Comparison of ENCODE assay signal across 9 mouse cellular contexts in genomic region chr9:40964418-40964714, GRCm38 (mm10). TPM values are rescaled to one million over a fixed set of nuclear protein-coding genes. Genes with fewer than 3 reads are reported as not detected.
DNase-seq lines count a peak whose midpoint lies in the region; ATAC-seq and TF ChIP-seq lines count a peak whose summit lies in the region.
"Had no signal": no experiment of that assay in that cellular context is flagged by ENCODE, and none has a peak within 500 bp of the region (broad histone marks: within the 10 kb centered on the region; RNA-seq: fewer than 3 reads in every experiment).

No protein-coding gene starts in this region.

- no peak for ATAC-seq in lung, postnatal 0 days
- no peak for ATAC-seq in forebrain, postnatal 0 days
- ATAC-seq in liver, embryonic 13.5 days (ENCODE audit: low read depth): no peak

- H3K27ac ChIP-seq in lung, postnatal 0 days (ENCODE audit: low read length): no peak overlapping the region
- H3K27ac ChIP-seq in forebrain, postnatal 0 days (ENCODE audit: low read depth, low read length): no peak overlapping the region
- H3K27ac ChIP-seq in liver, embryonic 13.5 days: no peak overlapping the region

- 25% methylated on average over 7 of the region's 7 CpGs for WGBS in lung, postnatal 0 days
- 24% methylated on average over 7 of the region's 7 CpGs for WGBS in forebrain, postnatal 0 days
- 30% methylated on average over 7 of the region's 7 CpGs for WGBS in liver, embryonic 13.5 days (ENCODE audit: insufficient replicate concordance)

- no peak for DNase-seq in lung, postnatal 0 days (ENCODE audit: low spot score)
- DNase-seq in lung, adult 18-20 months: no peak
- peak; percentile 20 for DNase-seq in forebrain, postnatal 0 days
- DNase-seq in liver, embryonic 13.5 days: no peak
- DNase-seq in adrenal gland, adult 2 months: no peak
- no peak for DNase-seq in spleen, adult 12 weeks (ENCODE audit: low spot score)
- DNase-seq in urinary bladder, adult 18-20 months (ENCODE audit: low spot score in 2 of 2): no peak
- DNase-seq: cerebellum, postnatal 36 days; thymus, adult 2 months had no signal

- no peaks in the 10 kb centered on the region for H3K36me3 ChIP-seq in lung, postnatal 0 days (ENCODE audit: insufficient read depth, low read length)
- H3K36me3 ChIP-seq in forebrain, postnatal 0 days (ENCODE audit: insufficient read depth): no peaks in the 10 kb centered on the region
- no peaks in the 10 kb centered on the region for H3K36me3 ChIP-seq in liver, embryonic 13.5 days

- TF ChIP-seq CTCF in lung, postnatal 0 days (IDR thresholded peaks at IDR 0.05): no peak
- no peak for TF ChIP-seq CTCF in forebrain, postnatal 0 days (IDR thresholded peaks at IDR 0.05; ENCODE audit: low read depth)

- H3K4me2 ChIP-seq in lung, postnatal 0 days (replicated peaks; ENCODE audit: low read depth, low read length): peak overlapping the region; percentile 45
- H3K4me2 ChIP-seq in forebrain, postnatal 0 days (ENCODE audit: low read depth): peak overlapping the region; percentile 96
- no peak overlapping the region for H3K4me2 ChIP-seq in liver, embryonic 13.5 days

- H3K27me3 ChIP-seq in lung, postnatal 0 days (replicated peaks; ENCODE audit: insufficient read depth, low read length): peaks cover 13% of the 10 kb centered on the region
- H3K27me3 ChIP-seq in forebrain, postnatal 0 days (ENCODE audit: insufficient read depth, low read length): no peaks in the 10 kb centered on the region; the same call in 1 of the 2 replicates
- H3K27me3 ChIP-seq in liver, embryonic 13.5 days: peaks cover 49% of the 10 kb centered on the region

- no peak for TF ChIP-seq EP300 in lung, postnatal 0 days (IDR thresholded peaks at IDR 0.05)

- no peaks in the 10 kb centered on the region for H3K4me1 ChIP-seq in lung, postnatal 0 days (ENCODE audit: insufficient read depth, low read depth, low read length)
- no peaks in the 10 kb centered on the region for H3K4me1 ChIP-seq in forebrain, postnatal 0 days (ENCODE audit: insufficient read depth)
- H3K4me1 ChIP-seq in liver, embryonic 13.5 days (replicated peaks): no peaks in the 10 kb centered on the region

- H3K9me3 ChIP-seq in lung, postnatal 0 days (ENCODE audit: low read length): no peaks in the 10 kb centered on the region
- no peaks in the 10 kb centered on the region for H3K9me3 ChIP-seq in forebrain, postnatal 0 days (ENCODE audit: low read length)
- H3K9me3 ChIP-seq in liver, embryonic 13.5 days (replicated peaks): no peaks in the 10 kb centered on the region

- no peak overlapping the region for H3K4me3 ChIP-seq in lung, postnatal 0 days (ENCODE audit: low read depth, low read length)
- peak overlapping the region; percentile 54 for H3K4me3 ChIP-seq in forebrain, postnatal 0 days (ENCODE audit: low read depth, low read length)
- H3K4me3 ChIP-seq in liver, embryonic 13.5 days (replicated peaks): peak overlapping the region; percentile 25; the same call in 1 of the 2 replicates

- H3K9ac ChIP-seq in lung, postnatal 0 days (replicated peaks; ENCODE audit: low read depth): no peak overlapping the region
- H3K9ac ChIP-seq in forebrain, postnatal 0 days: peak overlapping the region; percentile 57; the same call in 1 of the 2 replicates
- H3K9ac ChIP-seq in liver, embryonic 13.5 days: no peak overlapping the region

RNA-seq across cellular contexts. Expression of gene Jhy, which starts 0.4 kb away (rescaled TPM):
- 0.62 and 0.95 TPM in 2 replicates for polyA plus RNA-seq in lung, postnatal 0 days (2015; fragmentation: Nextera tagmentation; extraction: Ambion mirVana)
- 0.46 and 1.0 TPM in 2 replicates for total RNA-seq in forebrain, postnatal 0 days (2014; rRNA removed)
- 0.53 and 1.1 TPM in 2 replicates for polyA plus RNA-seq in forebrain, postnatal 0 days (2015; fragmentation: Nextera tagmentation; extraction: Ambion mirVana)
- not detected in 2 replicates for polyA plus RNA-seq in liver, embryonic 13.5 days (2015; fragmentation: Nextera tagmentation; extraction: Ambion mirVana)
- not detected for total RNA-seq in adrenal gland, adult 2 months (2021)
- not detected in 2 replicates for polyA plus RNA-seq in adrenal gland, adult 2 months (2012; rRNA removed)
- polyA plus RNA-seq: thymus, adult 2 months had no signal

RNA-seq across cellular contexts. Expression of gene Crtam, which starts 40.1 kb away (rescaled TPM):
- polyA plus RNA-seq in lung, postnatal 0 days (2015; fragmentation: Nextera tagmentation; extraction: Ambion mirVana): 0.06 and 0.10 TPM in 2 replicates
- 0.10 and 0.54 TPM in 2 replicates for total RNA-seq in forebrain, postnatal 0 days (2014; rRNA removed)
- 0.11 and 0.14 TPM in 2 replicates for polyA plus RNA-seq in forebrain, postnatal 0 days (2015; fragmentation: Nextera tagmentation; extraction: Ambion mirVana)
- 0.03 TPM in 2 replicates for polyA plus RNA-seq in liver, embryonic 13.5 days (2015; fragmentation: Nextera tagmentation; extraction: Ambion mirVana)
- total RNA-seq in adrenal gland, adult 2 months (2021): not detected
- polyA plus RNA-seq in adrenal gland, adult 2 months (2012; rRNA removed): 0.02 TPM in 1 of 2 replicates, not detected in the other
